Mouse (Mus musculus) forebrain, embryonic 11.5 days (tissue): ENCODE results near the gene Otc. TPM values are rescaled to one million over a fixed set of nuclear protein-coding genes. Genes with fewer than 3 reads are reported as not detected.

Experiments
- ATAC-seq: fragments of 200-750 bp; cut with Nextera tagmentation; replicated peaks from 2 replicates; pipeline ENCODE4 v1.8.0; 2017; ENCODE audit warnings: moderate TSS enrichment; ENCODE audit not compliant: low FRiP score
- DNase-seq: peaks from one replicate; pipeline ENCODE4 v3.0.0-alpha.2; 2017; ENCODE audit warnings: low spot score
- H3K27ac ChIP-seq: fragments of 300-500 bp; sonication (generic); 2 replicates; pipeline ENCODE4 v1.5.1; 2014; ENCODE audit warnings: low read depth, low read length
- H3K27me3 ChIP-seq: fragments of 300-500 bp; sonication (generic); 2 replicates; pipeline ENCODE4 v1.6.1; 2014; ENCODE audit warnings: mild to moderate bottlenecking, low read length, mixed read lengths; ENCODE audit not compliant: control insufficient read depth, insufficient read depth
- H3K36me3 ChIP-seq: fragments of 300-500 bp; sonication (generic); 2 replicates; pipeline ENCODE4 v1.6.1; 2014; ENCODE audit warnings: mild to moderate bottlenecking, low read length, moderate library complexity, mixed read lengths; ENCODE audit not compliant: control insufficient read depth, insufficient read depth
- H3K4me1 ChIP-seq: fragments of 300-500 bp; sonication (generic); replicated peaks from 2 replicates; pipeline ENCODE4 v1.6.1; 2014; ENCODE audit warnings: low read length, mixed read lengths; ENCODE audit not compliant: control insufficient read depth, insufficient read depth
- H3K4me2 ChIP-seq: fragments of 300-500 bp; sonication (generic); 2 replicates; pipeline ENCODE4 v1.6.1; 2014; ENCODE audit warnings: low read depth, mild to moderate bottlenecking, low read length, moderate library complexity, mixed read lengths; ENCODE audit not compliant: severe bottlenecking
- H3K4me3 ChIP-seq: fragments of 300-500 bp; sonication (generic); 2 replicates; pipeline ENCODE4 v1.5.1; 2014; ENCODE audit warnings: low read depth, low read length
- H3K9ac ChIP-seq: fragments of 300-500 bp; sonication (generic); 2 replicates; pipeline ENCODE4 v1.6.1; 2014; ENCODE audit warnings: low read length
- H3K9me3 ChIP-seq: fragments of 300-500 bp; sonication (generic); 2 replicates; pipeline ENCODE4 v1.6.1; 2016; ENCODE audit warnings: low read length, mixed read lengths; ENCODE audit not compliant: control insufficient read depth
- WGBS: fragments of 180-500 bp; shearing (Covaris S2); extraction: QIAGEN DNeasy Blood & Tissue Kit; methylation state at CpG from one replicate; pipeline ENCODE4 v1.1.7; 2014; 5-methylcytosine and 5-hydroxymethylcytosine counted together
- polyA plus RNA-seq: library from polyadenylated mRNA; unstranded; fragments of >200 nt; fragmentation: Nextera tagmentation; extraction: Ambion mirVana; gene quantifications from 2 replicates; pipeline ENCODE4 v1.2.1, GENCODE M21; 2014

Otc gene
- polyA plus RNA-seq, 1 experiment from 2014 or later, result not detected

- no peak overlapping the region for H3K4me3 ChIP-seq
- no peak overlapping the region for H3K27ac ChIP-seq
- no peaks in the 10 kb centered on the region for H3K9me3 ChIP-seq
- no peak overlapping the region for H3K4me2 ChIP-seq
- ATAC-seq, result no peak
- H3K9ac ChIP-seq, result no peak overlapping the region
- no peaks in the 10 kb centered on the region for H3K36me3 ChIP-seq
- DNase-seq, result no peak
- no peaks in the 10 kb centered on the region for H3K4me1 ChIP-seq
- WGBS, result 54% methylated on average over 2 of the region's 2 CpGs
- no peaks in the 10 kb centered on the region for H3K27me3 ChIP-seq
These were observed 84.7 kb downstream of the Otc start for GRCm38 (mm10) chrX:10336816-10337215.

- no peak overlapping the region for H3K4me2 ChIP-seq
- WGBS, result 34% methylated on average over 4 of the region's 4 CpGs
- ATAC-seq (no peak), DNase-seq (no peak)
- no peak overlapping the region for H3K27ac ChIP-seq
- H3K9me3 ChIP-seq, result no peaks in the 10 kb centered on the region
- no peaks in the 10 kb centered on the region for H3K27me3 ChIP-seq
- H3K9ac ChIP-seq, result no peak overlapping the region
- no peaks in the 10 kb centered on the region for H3K4me1 ChIP-seq
- H3K36me3 ChIP-seq, result no peaks in the 10 kb centered on the region
- H3K4me3 ChIP-seq, result no peak overlapping the region
These were observed 103.8 kb downstream of the Otc start for GRCm38 (mm10) chrX:10355867-10356266.

Other genes starting within 250 kb of the Otc start
- gene Srpx, start 134.6 kb upstream of the Otc start, polyA plus RNA-seq, result 5.9 TPM in 2 replicates
- 33.0 and 37.3 TPM in 2 replicates for gene Rpgr, start 35.4 kb upstream of the Otc start, polyA plus RNA-seq
- gene Tspan7, start 232.9 kb downstream of the Otc start, polyA plus RNA-seq, result 86.8 and 87.0 TPM in 2 replicates